Comparison of ENCODE assay signal across 33 mouse cellular contexts in genomic region chr17:35140490-35140996, GRCm38 (mm10). TPM values are rescaled to one million over a fixed set of nuclear protein-coding genes. Genes with fewer than 3 reads are reported as not detected.
DNase-seq lines count a peak whose midpoint lies in the region; ATAC-seq and TF ChIP-seq lines count a peak whose summit lies in the region.
"Had no signal": no experiment of that assay in that cellular context is flagged by ENCODE, and none has a peak within 500 bp of the region (broad histone marks: within the 10 kb centered on the region; RNA-seq: fewer than 3 reads in every experiment).

No protein-coding gene starts in this region.

- 0 out of 2 replicates have a peak overlapping the region, but pooled peaks have one; percentile 36 for H3K9ac ChIP-seq in forebrain, embryonic 12.5 days
- no peak overlapping the region for H3K9ac ChIP-seq in forebrain, embryonic 16.5 days (replicated peaks; ENCODE audit: low read depth, low read length)
- H3K9ac ChIP-seq: heart, embryonic 15.5 days; hindbrain, embryonic 12.5 days; limb, embryonic 12.5 days; liver, embryonic 15.5 days; lung, embryonic 14.5 days; midbrain, embryonic 15.5 days; neural tube, embryonic 15.5 days had no signal

- ATAC-seq in forebrain, embryonic 12.5 days (ENCODE audit: low FRiP score): no peak
- ATAC-seq in forebrain, embryonic 16.5 days: no peak
- ATAC-seq: intestine, embryonic 16.5 days; midbrain, embryonic 15.5 days had no signal

- H3K4me2 ChIP-seq in forebrain, embryonic 12.5 days: no peak overlapping the region
- no peak overlapping the region for H3K4me2 ChIP-seq in forebrain, embryonic 16.5 days (ENCODE audit: low read length)
- H3K4me2 ChIP-seq: heart, embryonic 15.5 days; hindbrain, embryonic 12.5 days; limb, embryonic 12.5 days; liver, embryonic 15.5 days; lung, embryonic 14.5 days; midbrain, embryonic 15.5 days; neural tube, embryonic 15.5 days had no signal

- H3K4me3 ChIP-seq in forebrain, embryonic 12.5 days (replicated peaks): no peak overlapping the region
- no peak overlapping the region for H3K4me3 ChIP-seq in forebrain, embryonic 16.5 days (replicated peaks; ENCODE audit: low read length)
- no peak overlapping the region for H3K4me3 ChIP-seq in testis, adult 2 months (ENCODE audit: control insufficient read depth, low read depth, low read length)
- H3K4me3 ChIP-seq: erythroblast, embryonic 14.5 days; heart, embryonic 15.5 days; hindbrain, embryonic 12.5 days; left cerebral cortex, adult 2 months; limb, embryonic 12.5 days; liver, embryonic 15.5 days; midbrain, embryonic 10.5 days; midbrain, embryonic 15.5 days; neural tube, embryonic 15.5 days had no signal

- WGBS in forebrain, embryonic 12.5 days: 81% methylated on average over 16 of the region's 16 CpGs
- WGBS in forebrain, embryonic 16.5 days: 80% methylated on average over 16 of the region's 16 CpGs

- no peak for TF ChIP-seq POLR2A in testis, adult 2 months (IDR thresholded peaks at IDR 0.05; ENCODE audit: control insufficient read depth, low read depth, low read length)

- peaks cover 75% of the 10 kb centered on the region for H3K36me3 ChIP-seq in forebrain, embryonic 12.5 days (replicated peaks)
- peaks cover 62% of the 10 kb centered on the region for H3K36me3 ChIP-seq in forebrain, embryonic 16.5 days (ENCODE audit: control insufficient read depth, insufficient read depth)
- peaks cover 14% of the 10 kb centered on the region for H3K36me3 ChIP-seq in testis, adult 2 months (ENCODE audit: control insufficient read depth, insufficient read depth, low read length)

- TF ChIP-seq CTCF in testis, adult 2 months (IDR thresholded peaks at IDR 0.05; ENCODE audit: control insufficient read depth, insufficient read depth, insufficient replicate concordance, low read depth, low read length): no peak

- H3K27me3 ChIP-seq in forebrain, embryonic 12.5 days: no peaks in the 10 kb centered on the region
- H3K27me3 ChIP-seq in forebrain, embryonic 16.5 days (replicated peaks; ENCODE audit: control insufficient read depth, insufficient read depth, low read length): no peaks in the 10 kb centered on the region
- H3K27me3 ChIP-seq in testis, adult 2 months (ENCODE audit: control insufficient read depth, insufficient read depth, low read length): no peaks in the 10 kb centered on the region
- H3K27me3 ChIP-seq: heart, embryonic 15.5 days; hindbrain, embryonic 12.5 days; limb, embryonic 12.5 days; liver, embryonic 15.5 days; midbrain, embryonic 15.5 days; neural tube, embryonic 15.5 days had no signal

- H3K4me1 ChIP-seq in forebrain, embryonic 12.5 days: peaks cover 24% of the 10 kb centered on the region
- peaks cover 27% of the 10 kb centered on the region for H3K4me1 ChIP-seq in forebrain, embryonic 16.5 days (replicated peaks; ENCODE audit: control insufficient read depth, insufficient read depth, low read length)
- peaks cover 15% of the 10 kb centered on the region; the same call in 1 of the 2 replicates for H3K4me1 ChIP-seq in testis, adult 2 months (ENCODE audit: control insufficient read depth, insufficient read depth, low read length)

- peaks cover 4% of the 10 kb centered on the region; the same call in 1 of the 2 replicates for H3K9me3 ChIP-seq in forebrain, embryonic 12.5 days
- no peaks in the 10 kb centered on the region for H3K9me3 ChIP-seq in forebrain, embryonic 16.5 days (ENCODE audit: control insufficient read depth, low read length)
- H3K9me3 ChIP-seq: heart, embryonic 15.5 days; hindbrain, embryonic 12.5 days; limb, embryonic 12.5 days; liver, embryonic 15.5 days; midbrain, embryonic 15.5 days; neural tube, embryonic 15.5 days had no signal

- no peak overlapping the region for H3K27ac ChIP-seq in forebrain, embryonic 12.5 days
- no peak overlapping the region for H3K27ac ChIP-seq in forebrain, embryonic 16.5 days (ENCODE audit: low read length)
- peak overlapping the region; percentile 26 for H3K27ac ChIP-seq in testis, adult 2 months (ENCODE audit: control insufficient read depth, insufficient read depth, low read depth, low read length)
- H3K27ac ChIP-seq: heart, embryonic 15.5 days; hindbrain, embryonic 12.5 days; kidney, postnatal 0 days; left cerebral cortex, adult 2 months; limb, embryonic 12.5 days; liver, embryonic 15.5 days; midbrain, embryonic 10.5 days; midbrain, embryonic 15.5 days; neural tube, embryonic 15.5 days had no signal

- DNase-seq in adrenal gland, adult 2 months: peak; percentile 50
- no peak for DNase-seq in adrenal gland, adult 8-10 months
- DNase-seq in testis, postnatal 10 days (ENCODE audit: low spot score): no peak
- no peak for DNase-seq in urinary bladder, postnatal 14 days (ENCODE audit: low spot score)
- DNase-seq: cerebellum, adult 11-12 months; cerebellum, postnatal 10 days; gastrocnemius, postnatal 10 days; kidney, adult 8-10 months; lung, embryonic 14.5 days; right cerebral cortex, adult 18-20 months; spleen, adult 18-20 months; thymus, adult 2 months; thymus, postnatal 36 days had no signal

RNA-seq across cellular contexts. Expression of gene Bag6, which starts 5.6 kb away (rescaled TPM):
- 100 to 1,000 TPM; 389 to 403 TPM for total RNA-seq in adrenal gland, adult 2 months (2021)
- polyA plus RNA-seq in adrenal gland, adult 2 months (2012; rRNA removed): 433 and 470 TPM in 2 replicates
- total RNA-seq in adrenal gland, adult 8-10 months (2022): 100 to 1,000 TPM; 354 to 477 (median 417) TPM
- polyA plus RNA-seq in forebrain, embryonic 12.5 days (2016; fragmentation: Nextera tagmentation; extraction: Ambion mirVana): 88.9 and 97.8 TPM in 2 replicates
- 85.4 and 86.7 TPM in 2 replicates for polyA plus RNA-seq in forebrain, embryonic 16.5 days (2015; fragmentation: Nextera tagmentation; extraction: Ambion mirVana)
- 709 and 791 TPM in 2 replicates for polyA plus RNA-seq in testis, adult 2 months (2012; rRNA removed)

RNA-seq across cellular contexts. Expression of gene Apom, which starts 8.7 kb away (rescaled TPM):
- total RNA-seq in adrenal gland, adult 2 months (2021): under 1 TPM in 1 of 2 experiments, not detected in 1; 0.78 TPM
- 0.22 TPM in 1 of 2 replicates, not detected in the other for polyA plus RNA-seq in adrenal gland, adult 2 months (2012; rRNA removed)
- under 1 TPM in 2 of 4 experiments, not detected in 2; 0.28 to 0.32 TPM for total RNA-seq in adrenal gland, adult 8-10 months (2022)
- 0.46 and 0.63 TPM in 2 replicates for polyA plus RNA-seq in forebrain, embryonic 12.5 days (2016; fragmentation: Nextera tagmentation; extraction: Ambion mirVana)
- polyA plus RNA-seq in forebrain, embryonic 16.5 days (2015; fragmentation: Nextera tagmentation; extraction: Ambion mirVana): 0.56 TPM in 1 of 2 replicates, not detected in the other
- polyA plus RNA-seq in testis, adult 2 months (2012; rRNA removed): 0.41 and 0.48 TPM in 2 replicates
- total RNA-seq: common myeloid progenitor, adult 5-6 weeks; gastrocnemius, postnatal 10 days; heart, postnatal 25 days; layer of hippocampus, postnatal 14 days; left cerebral cortex, adult 2 months; left cerebral cortex, postnatal 25 days; megakaryocyte progenitor cell, adult 5-6 weeks had no signal
- polyA plus RNA-seq: embryonic facial prominence, embryonic 14.5 days; hindbrain, embryonic 12.5 days had no signal

RNA-seq across cellular contexts. Expression of gene D17H6S53E, which starts 14.4 kb away (rescaled TPM):
- total RNA-seq in adrenal gland, adult 2 months (2021): 10 to 100 TPM; 23.4 to 32.0 TPM
- polyA plus RNA-seq in adrenal gland, adult 2 months (2012; rRNA removed): 27.7 and 45.5 TPM in 2 replicates
- total RNA-seq in adrenal gland, adult 8-10 months (2022): 10 to 100 TPM; 29.3 to 41.2 (median 39.6) TPM
- 5.3 and 7.2 TPM in 2 replicates for polyA plus RNA-seq in forebrain, embryonic 12.5 days (2016; fragmentation: Nextera tagmentation; extraction: Ambion mirVana)
- polyA plus RNA-seq in forebrain, embryonic 16.5 days (2015; fragmentation: Nextera tagmentation; extraction: Ambion mirVana): 6.1 and 8.6 TPM in 2 replicates
- 0.91 and 2.5 TPM in 2 replicates for polyA plus RNA-seq in testis, adult 2 months (2012; rRNA removed)

RNA-seq across cellular contexts. Expression of gene Csnk2b, which starts 18.7 kb away (rescaled TPM):
- total RNA-seq in adrenal gland, adult 2 months (2021): 100 to 1,000 TPM; 212 to 337 TPM
- 358 and 360 TPM in 2 replicates for polyA plus RNA-seq in adrenal gland, adult 2 months (2012; rRNA removed)
- total RNA-seq in adrenal gland, adult 8-10 months (2022): 100 to 1,000 TPM; 196 to 224 (median 222) TPM
- 283 and 284 TPM in 2 replicates for polyA plus RNA-seq in forebrain, embryonic 12.5 days (2016; fragmentation: Nextera tagmentation; extraction: Ambion mirVana)
- polyA plus RNA-seq in forebrain, embryonic 16.5 days (2015; fragmentation: Nextera tagmentation; extraction: Ambion mirVana): 308 and 320 TPM in 2 replicates
- polyA plus RNA-seq in testis, adult 2 months (2012; rRNA removed): 3,095 and 3,228 TPM in 2 replicates

RNA-seq across cellular contexts. Expression of gene Gpank1, which starts 19.3 kb away (rescaled TPM):
- total RNA-seq in adrenal gland, adult 2 months (2021): 10 to 100 TPM; 12.4 to 12.8 TPM
- polyA plus RNA-seq in adrenal gland, adult 2 months (2012; rRNA removed): 13.3 and 15.8 TPM in 2 replicates
- 10 to 100 TPM; 12.6 to 17.9 (median 14.5) TPM for total RNA-seq in adrenal gland, adult 8-10 months (2022)
- polyA plus RNA-seq in forebrain, embryonic 12.5 days (2016; fragmentation: Nextera tagmentation; extraction: Ambion mirVana): 27.4 and 28.1 TPM in 2 replicates
- polyA plus RNA-seq in forebrain, embryonic 16.5 days (2015; fragmentation: Nextera tagmentation; extraction: Ambion mirVana): 29.6 and 29.8 TPM in 2 replicates
- polyA plus RNA-seq in testis, adult 2 months (2012; rRNA removed): 70.0 and 73.6 TPM in 2 replicates
